Mouse (Mus musculus) lung, adult 2 months (tissue): ENCODE results near the gene Slc25a21. TPM values are rescaled to one million over a fixed set of nuclear protein-coding genes. Genes with fewer than 3 reads are reported as not detected.

Experiments used
- DNase-seq: peaks from one replicate; pipeline ENCODE4 v3.0.0; 2022
- H3K4me1 ChIP-seq: fragments of 200-500 bp; 2 replicates; pipeline ENCODE4 v1.6.1; 2011; ENCODE audit warnings: low read length; ENCODE audit not compliant: control insufficient read depth, insufficient read depth
- H3K4me3 ChIP-seq: fragments of 200-500 bp; replicated peaks from 2 replicates; pipeline ENCODE3; 2011; ENCODE audit warnings: low read depth, mild to moderate bottlenecking, control low read depth, low read length; ENCODE audit errors: extremely low read depth
- CTCF ChIP-seq: fragments of 200-500 bp; IDR thresholded peaks from 2 replicates; pipeline ENCODE4 v1.5.1; 2011; ENCODE audit warnings: mild to moderate bottlenecking, low read length, control low read depth; ENCODE audit not compliant: insufficient read depth
- POLR2A ChIP-seq: fragments of 200-500 bp; IDR thresholded peaks from 2 replicates; pipeline ENCODE4 v1.6.1; 2011; ENCODE audit warnings: low read depth, mild to moderate bottlenecking, control low read depth, low read length, borderline replicate concordance; ENCODE audit errors: extremely low read depth
- WGBS: fragments of 180-500 bp; shearing (Covaris S2); methylation state at CpG from one replicate; pipeline ENCODE4 v1.1.7; 2018; 5-methylcytosine and 5-hydroxymethylcytosine counted together
- polyA plus RNA-seq: library from polyadenylated mRNA; depleted of rRNA; stranded (reverse); fragments of >200 nt; gene quantifications from 2 replicates; pipeline ENCODE4 v1.2.3, GENCODE M21; 2012

The Slc25a21 gene
- polyA plus RNA-seq, 1 experiment, result 0.04 TPM

GRCm38 (mm10) chr12:56698191-56698980, 498.9 kb downstream of the Slc25a21 start:
- Histone ChIP-seq H3K4me3 (no peak overlapping the region), H3K4me1 (peaks cover 6% of the 10 kb centered on the region)
- TF ChIP-seq POLR2A, result no peak
- TF ChIP-seq CTCF, result no peak
- WGBS, result 11% methylated on average over 8 of the region's 8 CpGs
- no peak for DNase-seq

DNA sequence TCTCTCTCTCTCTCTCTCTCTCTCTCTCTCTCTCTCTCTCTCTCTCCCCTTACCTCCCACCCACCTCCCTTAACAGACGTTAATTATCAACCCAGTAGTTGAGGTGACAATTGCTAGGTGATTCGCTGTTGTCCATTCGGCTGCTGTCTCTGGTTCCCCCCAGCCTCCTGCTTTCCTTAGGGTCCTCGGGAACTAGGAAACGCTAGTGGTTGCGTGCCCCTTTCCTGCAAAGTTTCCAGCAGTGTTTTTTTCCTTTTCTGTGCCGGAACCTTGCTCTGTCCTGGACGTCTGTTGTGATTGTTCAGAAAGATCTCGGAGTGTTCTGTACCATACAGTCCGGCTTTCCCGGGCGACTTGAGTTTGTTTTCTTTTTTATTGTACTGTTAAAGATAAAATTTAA, 499.5 kb downstream of the Slc25a21 start:
- TF ChIP-seq POLR2A (no peak), CTCF (no peak)
- DNase-seq, result no peak
- H3K4me1 ChIP-seq, result peaks cover 6% of the 10 kb centered on the region
- 5% methylated on average over 12 of the region's 12 CpGs for WGBS
- no peak overlapping the region for H3K4me3 ChIP-seq

DNA sequence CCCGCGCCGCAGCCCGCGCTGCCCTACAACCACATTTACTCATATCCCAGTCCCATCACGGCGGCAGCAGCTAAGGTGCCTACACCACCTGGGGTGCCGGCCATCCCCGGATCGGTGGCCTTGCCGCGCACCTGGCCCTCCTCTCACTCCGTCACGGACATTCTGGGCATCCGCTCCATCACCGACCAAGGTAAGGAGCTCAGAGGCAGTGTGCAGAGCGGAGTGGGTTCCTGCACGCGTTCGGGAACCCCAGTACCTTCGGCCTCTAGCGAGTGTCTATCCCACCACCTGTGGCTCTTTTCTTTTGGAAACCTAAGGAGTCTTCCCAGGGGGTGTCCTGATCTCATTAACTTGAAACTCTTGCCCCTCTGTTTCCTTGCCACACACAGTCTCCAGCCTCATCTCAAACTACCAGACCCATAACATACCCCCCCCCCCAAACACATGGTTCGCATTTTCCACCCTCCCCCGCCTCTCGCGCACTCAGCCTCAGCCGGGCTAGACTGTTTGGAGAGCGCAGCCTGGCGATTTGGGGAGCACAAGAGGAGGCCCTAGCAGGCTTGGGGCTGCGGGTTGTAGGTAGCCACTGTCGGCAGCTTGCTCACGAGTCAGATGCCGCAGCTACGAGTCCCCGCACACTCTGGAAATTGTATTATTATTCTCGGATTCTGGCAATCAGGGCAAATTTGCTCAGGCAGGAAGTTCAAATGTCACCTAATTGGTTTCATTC, 500.1 kb downstream of the Slc25a21 start:
- TF ChIP-seq CTCF, result no peak
- TF ChIP-seq POLR2A, result no peak
- Histone ChIP-seq H3K4me3 (no peak overlapping the region), H3K4me1 (peaks cover 6% of the 10 kb centered on the region)
- no peak for DNase-seq
- 3% methylated on average over 36 of the region's 36 CpGs for WGBS

GRCm38 (mm10) chr12:56696174-56697010, 500.9 kb downstream of the Slc25a21 start:
- TF ChIP-seq CTCF, result no peak
- TF ChIP-seq POLR2A, result no peak
- Histone ChIP-seq H3K4me3 (no peak overlapping the region), H3K4me1 (peaks cover 6% of the 10 kb centered on the region)
- 2% methylated on average over 57 of the region's 57 CpGs for WGBS
- peak; percentile 12 for DNase-seq

GRCm38 (mm10) chr12:56695358-56696173, 501.7 kb downstream of the Slc25a21 start:
- DNase-seq, result peak; percentile 63
- TF ChIP-seq POLR2A, result no peak
- TF ChIP-seq CTCF, result no peak
- Histone ChIP-seq H3K4me1 (peaks cover 6% of the 10 kb centered on the region), H3K4me3 (peak overlapping the region; percentile 45)
- 1% methylated on average over 41 of the region's 41 CpGs for WGBS

DNA sequence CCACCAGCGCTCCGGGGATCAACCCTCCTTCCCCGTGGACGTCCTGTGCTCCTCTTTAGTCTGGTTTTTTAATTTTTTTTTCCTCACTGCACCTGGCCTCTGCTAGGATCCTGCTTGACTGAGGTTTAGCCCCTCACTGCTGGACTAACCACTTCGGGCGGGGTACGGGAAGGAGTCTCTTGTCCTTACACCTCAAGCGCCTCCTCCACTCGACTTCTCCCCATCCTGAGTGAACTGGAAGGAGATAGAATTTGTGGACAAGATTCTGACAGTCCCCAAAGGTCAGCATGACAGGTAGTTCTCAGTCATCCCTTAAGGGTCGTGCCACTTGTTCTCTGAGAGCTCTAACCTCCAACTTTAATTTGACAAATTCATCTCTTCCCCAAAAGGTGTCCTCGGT, 502.3 kb downstream of the Slc25a21 start:
- no peak overlapping the region for H3K4me3 ChIP-seq
- WGBS, result 4% methylated on average over 11 of the region's 11 CpGs
- TF ChIP-seq POLR2A (no peak), CTCF (no peak)
- H3K4me1 ChIP-seq, result peaks cover 6% of the 10 kb centered on the region
- DNase-seq, result no peak

- 6% methylated on average over 14 of the region's 14 CpGs for WGBS
- H3K4me3 ChIP-seq, result no peak overlapping the region
- no peak for TF ChIP-seq POLR2A
- no peak for TF ChIP-seq CTCF
- H3K4me1 ChIP-seq, result peaks cover 6% of the 10 kb centered on the region
- DNase-seq, result no peak
Measured at GRCm38 (mm10) chr12:56694361-56694760, 502.9 kb downstream of the Slc25a21 start.

GRCm38 (mm10) chr12:56693411-56694098, 503.7 kb downstream of the Slc25a21 start:
- 17% methylated on average over 14 of the region's 14 CpGs for WGBS

More at GRCm38 (mm10) chr12:56693411-56694098, 503.7 kb downstream of the Slc25a21 start:
- H3K4me3 ChIP-seq, result no peak overlapping the region
- no peak for TF ChIP-seq CTCF
- no peak for TF ChIP-seq POLR2A
- no peak for DNase-seq
- peaks cover 6% of the 10 kb centered on the region for H3K4me1 ChIP-seq
